Comparison of ENCODE assay signal across 7 mouse cellular contexts in genomic region chr5:123906976-123907630, GRCm38 (mm10). TPM values are rescaled to one million over a fixed set of nuclear protein-coding genes. Genes with fewer than 3 reads are reported as not detected.
A peak's percentile ranks its signal among the peaks of the same experiment; 100 is the strongest.
DNase-seq lines count a peak whose midpoint lies in the region; ATAC-seq lines count a peak whose summit lies in the region.

TSS of gene Denr (plus strand) at chr5:123907175.

- no peaks in the 10 kb centered on the region for H3K9me3 ChIP-seq in intestine, embryonic 15.5 days
- no peaks in the 10 kb centered on the region for H3K9me3 ChIP-seq in midbrain, embryonic 10.5 days (replicated peaks)

- ATAC-seq in intestine, embryonic 15.5 days = peak; percentile 97

- peak within 1 kb of the TSS; percentile 98 for H3K9ac ChIP-seq in intestine, embryonic 15.5 days

- H3K27me3 ChIP-seq in intestine, embryonic 15.5 days (replicated peaks) = no peaks in the 10 kb centered on the region
- H3K27me3 ChIP-seq in midbrain, embryonic 10.5 days (ENCODE audit: low read depth, poor library complexity, severe bottlenecking) = no peaks in the 10 kb centered on the region

- WGBS in intestine, embryonic 15.5 days = 1% methylated on average over 61 of the region's 61 CpGs
- under 1% methylated on average over 61 of the region's 61 CpGs for WGBS in midbrain, embryonic 10.5 days

- peaks cover 10% of the 10 kb centered on the region for H3K4me1 ChIP-seq in intestine, embryonic 15.5 days (replicated peaks)
- peaks cover 21% of the 10 kb centered on the region for H3K4me1 ChIP-seq in midbrain, embryonic 10.5 days

- H3K27ac ChIP-seq in intestine, embryonic 15.5 days = peak within 1 kb of the TSS; percentile 85
- peak within 1 kb of the TSS; percentile 95 for H3K27ac ChIP-seq in midbrain, embryonic 10.5 days (replicated peaks)

- intact Hi-C loops in left cerebral cortex, postnatal 25 days (cut with DNase I) = loop anchor here (1.0 to 5.0 kb wide), 3 partner anchors 80 to 280 kb away; partner anchors contain the start of genes Kntc1 and Rsrc2

- H3K4me3 ChIP-seq in intestine, embryonic 15.5 days (replicated peaks) = peak within 1 kb of the TSS; percentile 99
- peak within 1 kb of the TSS; percentile 83 for H3K4me3 ChIP-seq in midbrain, embryonic 10.5 days

- H3K36me3 ChIP-seq in intestine, embryonic 15.5 days = peaks cover 8% of the 10 kb centered on the region
- H3K36me3 ChIP-seq in midbrain, embryonic 10.5 days = peaks cover 41% of the 10 kb centered on the region

- peak within 1 kb of the TSS; percentile 76 for H3K4me2 ChIP-seq in intestine, embryonic 15.5 days (replicated peaks)

- peak; percentile 99 to 100 for DNase-seq in adrenal gland, adult (ENCODE audit: inconsistent age in 2 of 2, low spot score in 1 of 2)
- peak; percentile 98 for DNase-seq in embryo, embryonic 10.5 days (ENCODE audit: low spot score)
- DNase-seq in gastrocnemius, postnatal 25 days = peak; percentile 99
- DNase-seq in left cerebral cortex, postnatal 25 days (ENCODE audit: low spot score in 2 of 2) = peak; percentile 98 to 99
- DNase-seq in midbrain, embryonic 10.5 days (ENCODE audit: low spot score) = peak; percentile 100
- peak; percentile 100 for DNase-seq in right cerebral cortex, postnatal 4 days

RNA-seq across cellular contexts. Expression of gene Denr, which starts in this region (rescaled TPM):
- total RNA-seq in gastrocnemius, postnatal 25 days (2021) = 10 to 100 TPM; 40.5 to 44.6 TPM
- polyA plus RNA-seq in intestine, embryonic 15.5 days (2015; fragmentation: Nextera tagmentation; extraction: Ambion mirVana) = 117 and 146 TPM in 2 replicates
- total RNA-seq in left cerebral cortex, postnatal 25 days (2021) = 10 to 100 TPM; 64.4 to 73.6 TPM
- 159 and 186 TPM in 2 replicates for polyA plus RNA-seq in midbrain, embryonic 10.5 days (2016; fragmentation: Nextera tagmentation; extraction: Ambion mirVana)

Comparison
In these comparisons a context has a peak if more than half of its experiments do, and no peak if none do; other contexts are left out.
1. Peak in every context shown above with its lines: DNase-seq, ATAC-seq, H3K4me3 ChIP-seq and H3K27ac ChIP-seq.